Mouse (Mus musculus): Measurements from ENCODE around the gene Vmn1r83.

Vmn1r83 gene

GRCm38 (mm10) chr7:12329381-12329780, at the start of gene Vmn1r83:
Vmn1r83 (minus strand) TSS chr7:12329481.
- in situ Hi-C loops (cut with MboI, MseI): no loop called here

GRCm38 (mm10) chr7:12369173-12369572, 39.9 kb upstream of the Vmn1r83 start, which contains the start of gene Vmn1r84:
Vmn1r84 (minus strand) TSS chr7:12369273.
- in situ Hi-C loops (cut with MboI, MseI): no loop called here

GRCm38 (mm10) chr7:12300130-12300529, 29.2 kb downstream of the Vmn1r83 start, which contains the start of gene Vmn1r82:
Vmn1r82 (plus strand) TSS chr7:12300430.
- in situ Hi-C loops (cut with MboI, MseI): no loop called here
